Mouse (Mus musculus): ENCODE data around the gene Dab1. TPM values are rescaled to one million over a fixed set of nuclear protein-coding genes. Genes with fewer than 3 reads are reported as not detected.

Dab1 gene
- polyA plus RNA-seq, 2 experiments = 0.19 to 0.34 TPM

DNA sequence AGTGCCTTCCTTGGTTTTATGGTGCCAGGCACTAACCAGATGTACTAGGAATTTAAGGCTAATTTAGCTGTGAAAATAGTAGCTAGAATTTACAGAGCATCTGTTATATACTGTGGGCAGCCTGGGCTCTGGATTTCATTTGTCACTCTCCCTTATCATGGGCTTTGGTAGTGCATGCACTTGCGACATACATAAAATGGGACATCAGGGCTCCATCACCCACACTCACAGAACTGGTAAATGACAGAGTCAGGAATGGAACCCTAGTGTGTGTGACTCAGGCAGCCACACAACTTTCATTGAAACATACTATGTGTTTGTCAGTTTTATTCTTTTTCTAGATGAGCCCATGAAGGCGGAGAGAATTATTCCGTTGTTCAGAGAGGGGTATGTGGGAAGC is 1077.4 kb downstream of the Dab1 start:
- ATAC-seq (ENCODE audit: insufficient read depth) (no peak), DNase-seq (ENCODE audit: low read depth in 3 of 3, low spot score in 3 of 3) (no peak)
- Histone ChIP-seq H3K27me3 (ENCODE audit: control insufficient read depth, insufficient read depth, low read length) (no peaks in the 10 kb centered on the region), H3K9me3 (ENCODE audit: control insufficient read depth, low read length) (no peaks in the 10 kb centered on the region), H3K4me3 (ENCODE audit: insufficient read depth in 1 of 2, low read depth in 2 of 2, low read length in 2 of 2) (no peak overlapping the region), H3K27ac (no peak overlapping the region), H3K36me3 (replicated peaks; ENCODE audit: control insufficient read depth, insufficient read depth, low read depth) (no peaks in the 10 kb centered on the region), H3K9ac (replicated peaks) (no peak overlapping the region), H3K4me1 (replicated peaks; ENCODE audit: control insufficient read depth in 2 of 2, insufficient read depth in 2 of 2, low read length in 1 of 2) (no peaks in the 10 kb centered on the region), H3K4me2 (ENCODE audit: low read depth) (no peak overlapping the region)
- 86% methylated on average over 3 of the region's 3 CpGs for WGBS (ENCODE audit: insufficient replicate concordance)
- TF ChIP-seq CTCF (IDR thresholded peaks at IDR 0.05; ENCODE audit: low read depth) = no peak

- no peak for DNase-seq (ENCODE audit: low read depth in 3 of 3, low spot score in 3 of 3)
- H3K9ac ChIP-seq (replicated peaks) = no peak overlapping the region
- no peak overlapping the region for H3K4me3 ChIP-seq (ENCODE audit: insufficient read depth in 1 of 2, low read depth in 2 of 2, low read length in 2 of 2)
- no peak overlapping the region for H3K4me2 ChIP-seq (ENCODE audit: low read depth)
- no peaks in the 10 kb centered on the region for H3K4me1 ChIP-seq (replicated peaks; ENCODE audit: control insufficient read depth in 2 of 2, insufficient read depth in 2 of 2, low read length in 1 of 2)
- H3K27ac ChIP-seq = no peak overlapping the region
- ATAC-seq (ENCODE audit: insufficient read depth) = no peak
- no peaks in the 10 kb centered on the region for H3K27me3 ChIP-seq (ENCODE audit: control insufficient read depth, insufficient read depth, low read length)
- no peaks in the 10 kb centered on the region for H3K36me3 ChIP-seq (replicated peaks; ENCODE audit: control insufficient read depth, insufficient read depth, low read depth)
- no peak for TF ChIP-seq CTCF (IDR thresholded peaks at IDR 0.05; ENCODE audit: low read depth)
- 45% methylated on average over 4 of the region's 4 CpGs for WGBS (ENCODE audit: insufficient replicate concordance)
- H3K9me3 ChIP-seq (ENCODE audit: control insufficient read depth, low read length) = no peaks in the 10 kb centered on the region
Measured at GRCm38 (mm10) chr4:104697703-104698102, 1078.5 kb downstream of the Dab1 start.

DNA sequence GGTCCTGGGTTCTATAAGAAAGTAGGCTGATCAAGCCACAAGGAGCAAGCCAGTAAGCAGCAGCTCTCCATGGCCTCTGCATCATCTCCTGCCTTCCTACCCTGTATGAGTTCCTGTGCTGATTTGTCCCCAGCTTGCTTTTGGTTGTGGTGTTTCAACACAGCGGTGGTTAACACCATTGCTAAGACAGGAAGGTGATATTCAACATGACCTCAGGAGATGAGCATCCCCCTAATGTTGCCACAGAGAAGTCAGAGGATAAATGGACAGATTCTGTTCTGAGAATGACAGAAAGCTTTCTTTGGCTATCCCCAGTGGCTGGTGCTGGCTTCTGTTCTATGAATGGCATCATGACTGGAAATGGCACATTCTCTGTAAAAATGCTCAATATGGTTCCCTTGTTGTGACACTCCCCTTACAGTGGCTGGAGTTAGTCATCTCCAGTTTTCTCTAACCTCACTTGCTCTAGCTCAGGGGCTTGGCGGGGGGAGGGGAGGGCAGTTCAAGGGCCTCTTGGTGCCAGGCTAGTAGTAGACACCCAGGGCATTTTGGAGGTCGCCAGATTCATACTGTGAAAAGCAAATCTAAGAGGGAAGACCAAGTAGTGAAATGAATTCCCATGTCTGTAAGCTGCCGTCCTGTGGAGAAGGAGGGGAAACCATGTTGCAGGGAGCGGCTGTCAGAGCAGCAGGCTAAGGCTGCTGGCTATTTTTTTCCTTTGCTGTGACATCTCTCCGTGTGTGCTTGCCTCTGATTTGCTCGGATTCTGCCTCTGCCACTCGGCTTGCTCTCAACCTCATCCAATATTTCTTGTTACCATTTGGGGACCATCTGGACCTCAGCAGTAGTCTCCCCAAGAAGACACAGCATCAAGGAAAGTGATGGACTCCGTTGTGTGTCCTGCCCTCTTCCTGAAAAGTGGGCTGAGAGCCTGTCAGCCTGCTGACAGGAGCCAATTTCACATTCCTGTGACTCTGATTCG is 1086.8 kb downstream of the Dab1 start:
- Histone ChIP-seq H3K4me3 (ENCODE audit: insufficient read depth in 1 of 2, low read depth in 2 of 2, low read length in 2 of 2) (no peak overlapping the region), H3K9me3 (ENCODE audit: control insufficient read depth, low read length) (no peaks in the 10 kb centered on the region), H3K27me3 (ENCODE audit: control insufficient read depth, insufficient read depth, low read length) (no peaks in the 10 kb centered on the region), H3K4me2 (ENCODE audit: low read depth) (no peak overlapping the region), H3K36me3 (replicated peaks; ENCODE audit: control insufficient read depth, insufficient read depth, low read depth) (no peaks in the 10 kb centered on the region), H3K9ac (replicated peaks) (no peak overlapping the region), H3K27ac (no peak overlapping the region), H3K4me1 (replicated peaks; ENCODE audit: control insufficient read depth in 2 of 2, insufficient read depth in 2 of 2, low read length in 1 of 2) (no peaks in the 10 kb centered on the region)
- TF ChIP-seq EP300 (IDR thresholded peaks at IDR 0.05; ENCODE audit: low read depth) (no peak), CTCF (IDR thresholded peaks at IDR 0.05; ENCODE audit: low read depth) (no peak)
- WGBS (ENCODE audit: insufficient replicate concordance) = 58% methylated on average over 10 of the region's 10 CpGs
- DNase-seq (ENCODE audit: low read depth in 3 of 3, low spot score in 3 of 3) (no peak), ATAC-seq (ENCODE audit: insufficient read depth) (no peak)

DNA sequence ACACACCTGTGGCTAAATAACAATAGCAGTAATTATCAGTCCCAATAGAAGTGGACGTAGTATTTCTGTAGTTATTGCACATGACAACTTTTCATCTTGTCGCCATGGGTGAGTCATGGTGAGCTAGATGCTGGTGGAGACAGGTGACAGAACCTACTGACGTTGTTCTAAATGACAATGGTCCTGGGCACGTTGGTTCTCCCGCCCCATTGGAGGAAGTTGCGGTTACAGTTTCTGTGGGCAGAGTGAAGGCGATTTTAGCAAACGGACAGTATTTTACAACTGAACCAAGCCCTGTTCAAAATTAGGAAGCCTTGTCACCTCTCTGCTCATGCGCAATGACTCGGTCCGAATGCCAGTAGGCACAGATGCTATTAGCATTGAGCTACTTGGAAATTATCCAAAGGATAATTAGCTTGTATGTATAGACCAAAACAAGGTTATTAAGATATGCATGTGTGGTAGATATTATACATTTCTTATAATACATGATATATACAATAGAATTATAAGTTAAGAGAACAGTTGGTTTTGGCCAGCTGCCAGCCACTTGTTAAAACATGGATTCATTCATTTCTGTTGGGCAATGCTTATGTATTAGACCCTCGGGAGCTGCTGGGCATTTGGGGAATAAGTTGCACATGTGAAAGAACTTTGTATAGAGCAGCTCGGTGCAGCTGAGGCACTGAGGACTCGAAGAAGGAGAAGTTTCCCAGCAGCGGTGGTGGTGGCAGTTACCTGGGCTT is 1093.4 kb downstream of the Dab1 start:
- Histone ChIP-seq H3K36me3 (replicated peaks; ENCODE audit: control insufficient read depth, insufficient read depth, low read depth) (no peaks in the 10 kb centered on the region), H3K4me2 (ENCODE audit: low read depth) (no peak overlapping the region), H3K27ac (no peak overlapping the region), H3K4me3 (ENCODE audit: insufficient read depth in 1 of 2, low read depth in 2 of 2, low read length in 2 of 2) (no peak overlapping the region), H3K9me3 (ENCODE audit: control insufficient read depth, low read length) (no peaks in the 10 kb centered on the region), H3K9ac (replicated peaks) (no peak overlapping the region), H3K27me3 (ENCODE audit: control insufficient read depth, insufficient read depth, low read length) (no peaks in the 10 kb centered on the region), H3K4me1 (replicated peaks; ENCODE audit: control insufficient read depth in 2 of 2, insufficient read depth in 2 of 2, low read length in 1 of 2) (no peaks in the 10 kb centered on the region)
- 65% methylated on average over 15 of the region's 15 CpGs for WGBS (ENCODE audit: insufficient replicate concordance)
- ATAC-seq (ENCODE audit: insufficient read depth) (no peak), DNase-seq (ENCODE audit: low read depth in 3 of 3, low spot score in 3 of 3) (no peak)
- no peak for TF ChIP-seq EP300 (IDR thresholded peaks at IDR 0.05; ENCODE audit: low read depth)
- TF ChIP-seq CTCF (IDR thresholded peaks at IDR 0.05; ENCODE audit: low read depth) = no peak

GRCm38 (mm10) chr4:104714925-104715519 is 1095.9 kb downstream of the Dab1 start:
- 70% methylated on average over 9 of the region's 9 CpGs for WGBS (ENCODE audit: insufficient replicate concordance)
- no peak overlapping the region for H3K4me2 ChIP-seq (ENCODE audit: low read depth)
- no peaks in the 10 kb centered on the region for H3K9me3 ChIP-seq (ENCODE audit: control insufficient read depth, low read length)
- DNase-seq (ENCODE audit: low read depth in 3 of 3, low spot score in 3 of 3) = no peak
- no peak overlapping the region for H3K4me3 ChIP-seq (ENCODE audit: insufficient read depth in 1 of 2, low read depth in 2 of 2, low read length in 2 of 2)
- H3K9ac ChIP-seq (replicated peaks) = no peak overlapping the region
- ATAC-seq (ENCODE audit: insufficient read depth) = no peak
- H3K27ac ChIP-seq = no peak overlapping the region
- no peaks in the 10 kb centered on the region for H3K4me1 ChIP-seq (replicated peaks; ENCODE audit: control insufficient read depth in 2 of 2, insufficient read depth in 2 of 2, low read length in 1 of 2)
- no peaks in the 10 kb centered on the region for H3K27me3 ChIP-seq (ENCODE audit: control insufficient read depth, insufficient read depth, low read length)
- TF ChIP-seq EP300 (IDR thresholded peaks at IDR 0.05; ENCODE audit: low read depth) (no peak), CTCF (IDR thresholded peaks at IDR 0.05; ENCODE audit: low read depth) (no peak)
- no peaks in the 10 kb centered on the region for H3K36me3 ChIP-seq (replicated peaks; ENCODE audit: control insufficient read depth, insufficient read depth, low read depth)
